Mouse (Mus musculus): ENCODE results near the gene Nxf1. TPM values are rescaled to one million over a fixed set of nuclear protein-coding genes. Genes with fewer than 3 reads are reported as not detected.

The Nxf1 gene
- polyA plus RNA-seq, 1 experiment, result 142 TPM

- TF ChIP-seq CTCF (IDR thresholded peaks at IDR 0.05; ENCODE audit: low read depth, low read length) (no peak), POLR2A (IDR thresholded peaks at IDR 0.05; ENCODE audit: borderline replicate concordance, low read depth, low read length) (no peak)
- Histone ChIP-seq H3K4me1 (ENCODE audit: control insufficient read depth, insufficient read depth, low read length) (peaks cover 7% of the 10 kb centered on the region), H3K27ac (ENCODE audit: insufficient read depth, low read depth, low read length) (peak overlapping the region; percentile 57), H3K4me3 (ENCODE audit: insufficient read depth, low read length) (peak overlapping the region; percentile 96)
Measured at GRCm38 (mm10) chr19:8736160-8736467, 20.8 kb upstream of the Nxf1 start.

DNA sequence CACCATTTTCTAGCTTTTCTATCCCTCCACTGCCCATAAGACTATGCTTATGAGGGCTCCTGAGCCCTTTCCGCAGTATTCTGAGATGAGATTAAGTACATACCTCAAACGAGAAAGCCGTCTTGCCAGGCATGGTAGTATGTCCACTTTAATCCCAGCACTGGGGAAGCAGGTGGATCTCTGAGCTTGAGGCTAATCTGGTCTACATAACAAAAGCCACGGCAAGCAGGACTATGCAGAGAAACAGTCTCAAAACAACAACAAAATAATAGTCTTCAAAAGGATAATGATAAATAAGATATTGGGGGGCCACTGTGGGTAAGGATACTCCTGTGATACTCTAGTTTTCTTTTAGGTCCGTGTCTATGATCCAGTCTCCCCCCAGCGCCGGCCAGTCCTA is 18.0 kb upstream of the Nxf1 start:
- no peak for TF ChIP-seq POLR2A (IDR thresholded peaks at IDR 0.05; ENCODE audit: borderline replicate concordance, low read depth, low read length)
- no peak for TF ChIP-seq CTCF (IDR thresholded peaks at IDR 0.05; ENCODE audit: low read depth, low read length)
- Histone ChIP-seq H3K27ac (ENCODE audit: insufficient read depth, low read depth, low read length) (no peak overlapping the region), H3K4me1 (ENCODE audit: control insufficient read depth, insufficient read depth, low read length) (peaks cover 16% of the 10 kb centered on the region), H3K4me3 (ENCODE audit: insufficient read depth, low read length) (no peak overlapping the region)

GRCm38 (mm10) chr19:8739646-8740045 is 17.2 kb upstream of the Nxf1 start:
- H3K4me3 ChIP-seq (ENCODE audit: insufficient read depth, low read length), result no peak overlapping the region
- TF ChIP-seq CTCF (IDR thresholded peaks at IDR 0.05; ENCODE audit: low read depth, low read length) (no peak), POLR2A (IDR thresholded peaks at IDR 0.05; ENCODE audit: borderline replicate concordance, low read depth, low read length) (no peak)
- H3K27ac ChIP-seq (ENCODE audit: insufficient read depth, low read depth, low read length), result no peak overlapping the region
- H3K4me1 ChIP-seq (ENCODE audit: control insufficient read depth, insufficient read depth, low read length), result peaks cover 16% of the 10 kb centered on the region

DNA sequence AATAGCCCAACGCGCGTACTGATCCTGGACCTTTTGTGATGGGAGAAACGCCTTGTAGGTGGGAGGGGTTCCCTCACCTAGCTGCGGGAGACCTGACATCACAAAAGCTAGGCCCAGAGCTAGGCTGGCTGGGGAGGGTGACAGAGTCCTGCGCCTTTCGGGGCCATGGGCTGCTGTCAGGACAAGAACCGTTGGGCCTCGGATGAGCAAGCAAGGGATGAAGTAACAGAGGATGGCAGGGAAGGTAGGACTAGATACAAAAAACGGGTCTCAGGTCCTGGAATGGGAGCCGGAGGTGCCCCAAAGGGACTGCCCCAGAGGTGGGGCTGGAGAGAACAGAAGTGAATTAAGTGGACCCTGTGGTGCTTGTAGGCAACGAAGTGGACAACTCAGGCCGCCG is 16.3 kb upstream of the Nxf1 start, which contains the start of gene 1700092M07Rik:
TSS of gene 1700092M07Rik (plus strand) at position 116 of the 400 bp plus-strand sequence.
- Histone ChIP-seq H3K4me1 (ENCODE audit: control insufficient read depth, insufficient read depth, low read length) (peaks cover 16% of the 10 kb centered on the region), H3K4me3 (ENCODE audit: insufficient read depth, low read length) (peak within 1 kb of the TSS; percentile 98)
- TF ChIP-seq CTCF (IDR thresholded peaks at IDR 0.05; ENCODE audit: low read depth, low read length) (no peak), POLR2A (IDR thresholded peaks at IDR 0.05; ENCODE audit: borderline replicate concordance, low read depth, low read length) (no peak)

DNA sequence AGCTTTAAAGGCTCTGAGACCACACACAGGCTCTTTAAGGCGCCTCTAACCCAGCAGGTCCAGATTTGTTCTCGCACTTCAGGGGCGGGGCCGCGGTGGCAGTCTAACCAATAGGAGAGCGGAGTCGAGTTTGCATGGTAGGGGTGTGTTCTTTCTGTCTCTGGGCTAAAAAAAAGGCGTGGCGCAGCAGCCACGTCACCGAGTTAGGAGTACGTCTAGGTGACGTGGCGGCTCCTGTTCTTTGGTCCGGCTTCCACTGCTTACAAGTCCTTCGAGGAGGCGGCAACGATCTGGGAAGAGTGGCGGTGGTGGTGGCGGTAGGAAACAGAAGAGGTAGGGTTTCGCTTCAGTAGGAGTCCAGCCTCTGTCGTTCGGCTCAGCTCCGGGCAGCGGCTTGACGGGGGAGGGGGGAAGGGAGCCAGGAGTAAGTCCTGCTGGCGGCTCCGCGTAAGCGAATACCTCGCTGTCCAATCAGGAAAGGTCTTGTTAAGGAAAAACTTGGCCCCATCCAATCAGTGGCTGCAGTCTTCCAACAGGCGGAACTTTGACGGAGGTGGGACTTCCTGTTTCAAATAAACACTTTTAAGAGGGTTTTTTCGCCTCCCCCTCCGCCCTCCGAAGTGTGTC is 15.5 kb upstream of the Nxf1 start, which contains the start of gene Stx5a:
TSS of gene Stx5a (plus strand) at position 171 of the 627 bp plus-strand sequence.
- Histone ChIP-seq H3K4me3 (ENCODE audit: insufficient read depth, low read length) (peak within 1 kb of the TSS; percentile 98), H3K4me1 (ENCODE audit: control insufficient read depth, insufficient read depth, low read length) (peaks cover 16% of the 10 kb centered on the region), H3K27ac (ENCODE audit: insufficient read depth, low read depth, low read length) (peak within 1 kb of the TSS; percentile 93)
- TF ChIP-seq CTCF (IDR thresholded peaks at IDR 0.05; ENCODE audit: low read depth, low read length) (no peak), POLR2A (IDR thresholded peaks at IDR 0.05; ENCODE audit: borderline replicate concordance, low read depth, low read length) (no peak)

More for the DNA sequence above, 16.3 kb upstream of the Nxf1 start, which contains the start of gene 1700092M07Rik:
- H3K27ac ChIP-seq (ENCODE audit: insufficient read depth, low read depth, low read length), result peak within 1 kb of the TSS; percentile 93

- TF ChIP-seq CTCF (IDR thresholded peaks at IDR 0.05; ENCODE audit: low read depth, low read length) (no peak), POLR2A (IDR thresholded peaks at IDR 0.05; ENCODE audit: borderline replicate concordance, low read depth, low read length) (no peak)
- Histone ChIP-seq H3K27ac (ENCODE audit: insufficient read depth, low read depth, low read length) (peak overlapping the region; percentile 80), H3K4me1 (ENCODE audit: control insufficient read depth, insufficient read depth, low read length) (peaks cover 14% of the 10 kb centered on the region), H3K4me3 (ENCODE audit: insufficient read depth, low read length) (peak overlapping the region; percentile 98)
Measured at GRCm38 (mm10) chr19:8742176-8742575, 14.7 kb upstream of the Nxf1 start.

DNA sequence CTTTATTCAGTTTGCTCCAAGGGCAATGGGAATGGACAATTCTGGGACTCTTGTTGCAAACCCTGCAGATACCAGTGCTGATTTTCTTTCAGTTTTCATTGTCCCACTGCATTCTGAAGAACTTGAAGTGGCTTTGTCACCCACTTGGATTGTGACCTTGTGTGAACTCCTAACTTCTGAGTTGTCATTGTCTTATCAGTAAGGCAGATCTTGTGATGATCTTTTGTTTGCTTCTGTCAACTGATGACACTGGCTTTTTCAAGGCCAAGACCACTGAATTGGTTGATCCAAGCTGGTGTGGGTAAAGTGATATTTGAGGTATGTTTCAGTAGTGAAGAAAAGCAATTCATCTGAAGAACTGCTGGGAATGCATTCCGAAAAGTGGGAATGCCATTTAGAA is 11.5 kb upstream of the Nxf1 start:
- Histone ChIP-seq H3K4me3 (ENCODE audit: insufficient read depth, low read length) (no peak overlapping the region), H3K4me1 (ENCODE audit: control insufficient read depth, insufficient read depth, low read length) (peaks cover 14% of the 10 kb centered on the region), H3K27ac (ENCODE audit: insufficient read depth, low read depth, low read length) (no peak overlapping the region)
- no peak for TF ChIP-seq CTCF (IDR thresholded peaks at IDR 0.05; ENCODE audit: low read depth, low read length)
- TF ChIP-seq POLR2A (IDR thresholded peaks at IDR 0.05; ENCODE audit: borderline replicate concordance, low read depth, low read length), result no peak

- peaks cover 9% of the 10 kb centered on the region for H3K4me1 ChIP-seq (ENCODE audit: control insufficient read depth, insufficient read depth, low read length)
- H3K4me3 ChIP-seq (ENCODE audit: insufficient read depth, low read length), result no peak overlapping the region
- H3K27ac ChIP-seq (ENCODE audit: insufficient read depth, low read depth, low read length), result no peak overlapping the region
- no peak for TF ChIP-seq POLR2A (IDR thresholded peaks at IDR 0.05; ENCODE audit: borderline replicate concordance, low read depth, low read length)
- 0 out of 2 replicates have a peak, but pooled peaks have one; percentile 13 for TF ChIP-seq CTCF (IDR thresholded peaks at IDR 0.05; ENCODE audit: low read depth, low read length)
Measured at GRCm38 (mm10) chr19:8747368-8747767, 9.5 kb upstream of the Nxf1 start.

DNA sequence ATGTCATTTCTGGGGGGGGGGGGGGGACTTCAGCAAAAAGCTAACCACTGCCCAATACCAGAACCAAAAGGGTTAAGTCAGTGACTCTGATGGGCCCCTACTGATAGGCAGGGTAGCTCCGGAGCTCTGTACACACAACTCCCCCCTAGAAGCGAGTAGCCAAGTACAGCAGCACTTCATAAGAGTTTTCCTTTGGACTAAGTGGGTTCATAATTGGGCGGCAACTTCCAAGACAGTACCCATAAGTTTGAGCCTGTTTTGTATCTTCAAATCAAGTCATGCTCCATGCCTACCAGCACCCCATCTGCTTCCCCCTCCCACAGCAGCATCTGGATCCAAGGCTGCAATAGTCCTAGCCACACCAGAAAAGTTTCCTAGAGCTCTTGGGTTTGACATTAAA is 1.2 kb upstream of the Nxf1 start:
- Histone ChIP-seq H3K27ac (ENCODE audit: insufficient read depth, low read depth, low read length) (no peak overlapping the region), H3K4me1 (ENCODE audit: control insufficient read depth, insufficient read depth, low read length) (peaks cover 14% of the 10 kb centered on the region), H3K4me3 (ENCODE audit: insufficient read depth, low read length) (peak overlapping the region; percentile 9; the same call in 1 of the 2 replicates)
- TF ChIP-seq POLR2A (IDR thresholded peaks at IDR 0.05; ENCODE audit: borderline replicate concordance, low read depth, low read length) (no peak), CTCF (IDR thresholded peaks at IDR 0.05; ENCODE audit: low read depth, low read length) (no peak)

DNA sequence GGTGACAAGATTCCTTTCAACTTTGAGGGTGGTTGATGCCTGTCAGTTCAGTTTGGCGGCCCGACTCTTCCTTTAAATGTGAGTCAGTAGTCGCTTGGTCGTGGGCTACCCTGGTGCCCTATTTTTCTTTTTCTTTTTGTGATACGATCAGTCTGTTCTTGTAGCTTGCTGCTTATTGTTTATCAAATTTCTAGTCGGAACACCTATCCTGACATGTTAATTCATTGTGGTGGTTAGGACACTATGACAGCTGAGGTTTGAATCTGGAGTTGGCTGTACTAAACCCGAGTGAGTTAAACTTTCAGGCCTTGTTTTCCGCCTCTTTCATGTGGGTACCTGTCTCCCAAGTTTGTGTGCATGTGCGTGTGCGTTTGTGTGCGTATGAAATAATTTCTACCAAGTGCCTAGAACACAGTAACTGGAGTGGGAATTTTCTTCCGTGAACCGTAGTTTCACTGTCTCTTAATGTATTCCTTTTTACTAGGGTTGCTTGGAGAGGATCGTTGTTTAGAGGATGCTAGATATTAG is 662 bp downstream of the Nxf1 start:
- H3K27ac ChIP-seq (ENCODE audit: insufficient read depth, low read depth, low read length), result peak overlapping the region; percentile 61; the same call in 1 of the 2 replicates
- TF ChIP-seq CTCF (IDR thresholded peaks at IDR 0.05; ENCODE audit: low read depth, low read length) (no peak), POLR2A (IDR thresholded peaks at IDR 0.05; ENCODE audit: borderline replicate concordance, low read depth, low read length) (no peak)
- H3K4me3 ChIP-seq (ENCODE audit: insufficient read depth, low read length), result peak overlapping the region; percentile 93
- peaks cover 23% of the 10 kb centered on the region for H3K4me1 ChIP-seq (ENCODE audit: control insufficient read depth, insufficient read depth, low read length)

All from bone marrow macrophage, adult 2 months (primary cell).